Mouse (Mus musculus) retina, postnatal 7 days (tissue): ENCODE results near the gene Ikbip.

Source experiments
- DNase-seq: peaks from one replicate; pipeline ENCODE4 v3.0.0-alpha.2; 2012; ENCODE audit warnings: low read depth, low spot score

Ikbip gene

DNA sequence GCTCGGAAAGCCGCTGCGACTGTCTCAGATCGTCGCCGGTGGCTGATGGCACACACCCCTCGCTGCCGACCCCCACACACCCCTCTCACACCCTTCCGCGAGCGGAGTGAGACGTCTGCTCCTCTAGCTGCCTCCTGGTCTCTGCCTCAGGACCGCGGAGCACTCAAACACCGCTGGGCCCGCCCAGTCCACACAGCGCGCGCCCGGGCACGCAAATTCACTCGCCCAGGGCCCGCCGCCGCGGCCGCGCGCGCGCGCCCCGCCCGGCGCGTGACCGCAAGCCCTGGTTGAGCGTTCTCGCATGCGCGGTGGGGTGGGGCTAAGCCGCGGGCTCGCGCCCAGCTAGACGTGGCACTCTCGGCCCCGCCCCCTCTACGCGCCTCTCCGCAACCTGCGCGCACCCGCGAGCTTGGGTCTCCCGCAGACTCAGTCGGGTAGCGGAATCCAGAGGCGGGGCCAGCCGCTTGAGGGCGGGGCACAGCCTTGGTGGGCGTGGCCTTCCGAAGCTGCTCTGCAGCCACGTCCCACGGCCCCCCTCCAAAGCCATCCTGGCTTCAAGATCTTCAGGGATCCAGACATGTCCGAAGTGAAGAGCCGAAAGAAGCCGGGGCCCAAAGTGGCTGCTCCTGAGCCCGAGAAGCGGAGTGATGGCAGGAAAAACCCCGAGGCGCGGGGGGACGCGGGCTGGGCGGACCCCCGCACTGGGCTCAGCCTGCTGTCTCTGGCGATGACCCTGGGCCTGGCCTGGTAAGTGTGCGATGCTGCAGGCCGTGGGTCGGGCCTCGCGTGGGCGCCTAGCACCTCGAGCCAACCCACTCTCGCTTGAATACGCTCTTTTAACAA is at the start of gene Ikbip, which contains the start of gene Apaf1:
Gene Ikbip, plus strand, starts transcription at position 391 of the 843 bp plus-strand sequence.
Gene Apaf1, minus strand, starts transcription at position 221 of the 843 bp plus-strand sequence.
- peak; percentile 99 for DNase-seq

DNA sequence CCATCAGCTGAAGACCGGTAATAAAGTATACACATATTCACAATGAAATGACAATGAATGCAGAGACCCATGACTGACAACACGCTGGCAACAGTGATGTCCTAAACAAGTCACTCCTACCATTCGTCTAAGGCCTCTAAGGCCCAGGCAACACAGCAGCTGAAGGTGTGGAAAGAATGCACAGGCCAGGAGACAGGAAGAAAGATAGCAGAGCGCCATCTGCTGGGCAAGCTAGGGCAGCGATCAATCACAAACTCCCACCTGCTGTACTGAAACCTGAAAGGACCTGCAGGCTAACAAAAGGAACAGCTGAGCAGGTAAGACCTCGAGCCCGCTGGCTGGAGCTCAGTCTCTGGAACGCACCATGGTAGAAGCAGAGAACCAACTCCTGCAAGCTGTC is 48.8 kb upstream of the Ikbip start:
- DNase-seq: peak; percentile 55

- no peak for DNase-seq
Measured at GRCm38 (mm10) chr10:91049696-91050095, 33.0 kb upstream of the Ikbip start.

DNA sequence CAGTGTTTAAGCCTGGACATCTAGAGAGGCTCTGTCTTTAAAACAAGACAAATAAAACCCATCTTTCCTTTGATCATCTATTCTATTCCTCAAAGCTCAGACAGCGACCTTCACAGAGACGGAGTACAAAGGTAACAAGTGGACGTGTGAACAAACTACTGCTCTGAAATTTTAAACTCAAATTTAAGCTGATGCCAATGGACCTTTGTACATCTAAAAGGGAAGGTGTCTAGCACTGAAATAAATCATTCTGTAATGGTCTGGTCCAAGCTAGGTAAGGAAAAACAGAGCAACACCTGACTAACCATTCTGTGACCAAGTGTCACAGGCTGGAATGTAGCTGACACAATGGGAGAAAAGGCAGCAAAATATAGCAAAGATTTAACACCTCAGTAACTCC is 31.6 kb upstream of the Ikbip start:
- DNase-seq: no peak

- DNase-seq: no peak
Measured at GRCm38 (mm10) chr10:91052734-91053133, 30.0 kb upstream of the Ikbip start.

GRCm38 (mm10) chr10:91060742-91061141 is 22.0 kb upstream of the Ikbip start:
- DNase-seq: no peak

GRCm38 (mm10) chr10:91062355-91062754 is 20.4 kb upstream of the Ikbip start:
- DNase-seq: no peak

GRCm38 (mm10) chr10:91071768-91072167 is 11.0 kb upstream of the Ikbip start:
- DNase-seq: no peak

DNA sequence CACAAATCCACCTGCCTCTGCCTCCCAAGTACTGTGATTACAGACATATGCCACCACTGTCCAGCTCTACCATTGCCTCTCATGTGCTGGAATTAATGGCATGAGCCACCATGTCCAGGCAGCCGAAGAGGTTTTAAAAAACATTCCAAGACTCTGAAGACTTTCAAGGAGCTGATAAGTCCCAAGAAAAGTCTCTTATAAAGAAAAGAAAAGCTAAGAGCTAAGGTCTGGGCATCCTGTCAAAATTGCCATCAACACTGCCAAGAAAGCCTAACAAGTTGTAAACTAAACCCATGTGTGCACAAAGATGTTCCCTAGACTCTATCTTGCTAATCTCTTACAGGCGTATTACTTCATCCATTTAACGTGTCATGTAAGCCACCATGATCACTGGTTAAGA is 9.4 kb upstream of the Ikbip start:
- no peak for DNase-seq

DNA sequence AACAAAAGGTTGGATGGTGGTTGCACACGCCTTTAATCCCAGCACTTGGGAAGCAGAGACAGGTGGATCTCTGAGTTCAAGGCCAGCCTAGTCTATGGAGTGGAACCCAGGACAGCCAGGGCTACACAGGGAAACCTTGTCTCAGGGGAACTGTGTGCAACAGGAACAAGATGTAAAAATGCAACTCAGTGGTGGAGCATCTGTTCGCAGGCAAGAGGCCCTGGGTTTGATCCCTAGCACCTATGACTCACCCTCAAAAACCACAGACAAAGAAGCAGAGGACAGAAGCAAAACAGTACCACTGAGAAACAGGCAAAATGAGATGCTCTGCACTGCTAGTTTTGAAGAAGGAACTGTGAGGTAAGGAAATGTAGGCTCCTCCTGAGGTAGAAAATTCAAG is 6.1 kb upstream of the Ikbip start:
- DNase-seq: no peak

DNA sequence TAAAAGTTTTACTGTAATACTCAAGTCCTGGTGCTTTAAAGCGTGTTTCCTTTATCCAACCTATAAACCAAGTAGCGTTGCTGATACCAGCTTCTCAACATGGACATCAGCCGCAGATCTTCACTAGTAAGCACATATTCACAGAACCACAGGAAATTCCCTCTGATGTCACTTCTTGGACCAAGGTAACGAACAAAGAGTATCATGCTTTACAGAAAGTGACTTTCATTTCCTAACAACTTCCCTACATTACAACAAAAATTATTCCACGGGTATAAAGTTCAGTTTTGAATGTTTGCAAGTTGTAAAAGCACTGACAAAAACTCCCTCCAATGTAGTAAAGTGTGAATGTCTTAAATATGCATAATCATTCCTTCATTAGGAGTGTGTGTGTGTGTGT is 2.2 kb upstream of the Ikbip start:
- no peak for DNase-seq

GRCm38 (mm10) chr10:91081959-91082507 is 707 bp upstream of the Ikbip start:
- no peak for DNase-seq

DNA sequence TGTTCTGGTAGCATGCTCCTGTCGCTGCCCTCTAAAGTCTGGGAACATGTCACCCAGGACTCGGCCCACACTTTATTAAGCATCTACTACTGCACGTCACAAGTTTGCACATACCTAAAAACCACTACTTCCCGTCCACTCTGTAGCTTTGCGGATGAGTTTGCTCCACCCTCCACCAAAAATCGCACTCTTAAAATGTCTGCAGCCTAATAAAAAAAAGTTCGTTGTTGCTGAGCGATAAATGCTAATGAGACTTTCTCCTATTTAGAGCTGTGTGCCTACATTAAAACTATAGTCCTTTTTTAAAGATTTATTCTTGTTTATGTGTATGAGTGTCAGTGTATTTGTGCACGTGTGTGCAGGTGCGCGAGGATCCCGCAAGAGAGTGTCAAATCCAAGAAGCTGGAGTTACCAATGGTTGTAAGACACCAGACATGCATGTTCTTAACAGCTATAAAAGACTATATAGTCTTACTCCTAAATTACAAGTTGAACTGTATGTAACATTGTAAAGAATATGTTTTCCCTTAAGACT is 720 bp downstream of the Ikbip start:
- no peak for DNase-seq

DNA sequence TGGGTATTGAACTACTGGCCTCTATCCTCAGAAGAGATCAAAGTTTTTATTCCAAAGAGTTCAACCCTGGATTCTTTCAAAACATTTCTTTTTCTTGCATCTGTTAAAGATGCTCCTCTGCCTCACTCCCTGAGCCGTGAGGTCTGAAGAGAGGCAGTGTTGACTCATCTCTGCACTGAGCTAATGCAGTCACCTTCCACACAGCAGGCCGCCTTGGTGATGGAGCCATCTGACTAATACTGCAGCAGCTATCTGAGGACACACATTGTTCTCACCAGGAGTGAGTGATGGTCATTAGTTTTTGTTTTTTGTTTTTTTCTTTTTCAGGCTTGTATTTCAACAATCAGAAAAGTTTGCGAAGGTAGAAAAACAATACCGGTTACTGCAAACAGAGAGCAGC is 10.1 kb downstream of the Ikbip start:
- no peak for DNase-seq

DNA sequence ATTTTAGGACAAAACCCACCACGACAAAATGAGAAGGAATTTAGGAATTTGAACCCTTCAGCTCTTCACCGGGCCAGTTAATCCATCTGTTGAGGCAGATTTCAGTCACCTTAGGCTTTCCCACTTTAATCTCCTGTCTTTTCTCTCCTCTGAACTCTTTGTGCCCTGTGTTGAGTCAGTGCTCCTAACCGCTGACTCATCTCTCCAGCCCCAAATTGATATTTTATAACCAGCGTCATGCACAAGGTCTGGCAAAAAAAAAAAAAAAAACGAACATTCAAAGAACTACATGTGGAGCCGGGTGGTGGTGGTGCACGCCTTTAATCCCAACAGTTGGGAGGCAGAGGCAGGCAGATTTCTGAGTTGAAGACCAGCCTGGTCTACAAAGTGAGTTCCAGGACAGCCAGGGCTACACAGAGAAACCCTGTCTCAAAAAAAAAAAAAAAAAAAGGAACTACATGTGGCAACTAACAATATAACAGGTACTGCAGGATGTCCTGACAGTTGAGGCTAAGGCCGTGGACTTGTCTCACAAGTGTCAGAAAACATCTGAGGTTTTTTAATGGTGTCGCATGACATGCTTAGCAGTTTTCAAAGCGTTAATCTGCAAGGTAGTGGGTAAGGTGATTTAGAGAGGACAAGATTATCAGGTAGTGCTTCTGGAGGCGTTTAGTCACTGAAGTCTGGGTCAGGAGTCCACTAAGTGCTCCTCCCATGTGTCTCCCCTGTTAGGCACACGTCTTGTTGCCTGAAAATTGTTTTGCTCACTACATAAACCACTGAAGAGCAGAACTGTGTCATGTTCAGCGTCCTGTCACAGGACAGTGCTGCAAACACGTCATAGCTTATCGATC is 11.7 kb downstream of the Ikbip start:
- no peak for DNase-seq

- no peak for DNase-seq
Measured at GRCm38 (mm10) chr10:91098056-91098455, 15.3 kb downstream of the Ikbip start.

DNA sequence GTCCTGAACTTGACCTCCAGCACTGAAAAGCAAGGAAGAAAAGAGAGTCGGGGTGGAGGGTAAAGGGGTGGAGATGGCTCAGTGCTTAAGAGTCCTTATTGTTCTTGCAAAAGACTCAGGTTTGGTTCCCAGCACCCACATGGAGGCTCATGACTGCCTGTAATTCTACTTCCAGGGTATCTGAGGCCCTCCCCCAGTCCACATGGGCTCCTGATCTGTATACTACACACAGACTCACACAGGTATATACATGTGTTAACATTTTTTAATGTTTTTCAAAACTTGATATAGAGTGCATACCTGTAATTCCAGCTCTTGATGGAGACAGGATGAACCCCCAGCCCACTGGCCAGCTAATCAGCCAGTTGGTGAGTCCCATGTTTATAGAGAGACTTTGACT is 17.4 kb downstream of the Ikbip start:
- DNase-seq: no peak

DNA sequence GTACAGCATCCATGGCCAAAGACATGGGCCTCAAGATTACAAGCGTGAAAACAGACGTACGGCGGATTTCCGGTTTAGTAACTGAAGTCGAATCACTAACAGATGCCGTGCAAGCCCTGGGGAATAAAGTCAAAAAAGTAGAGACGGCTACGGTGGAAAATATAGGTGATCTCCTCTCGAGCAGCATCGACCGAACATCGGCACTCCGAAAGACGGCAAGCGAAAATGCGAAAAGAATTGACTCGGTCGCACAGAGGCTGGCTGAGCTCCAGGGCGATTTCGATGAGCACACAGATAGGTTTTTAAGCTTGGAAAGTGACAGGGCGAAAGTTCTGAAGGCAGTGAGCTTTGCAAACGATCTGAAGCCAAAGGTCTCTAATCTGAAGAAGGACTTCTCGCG is 19.2 kb downstream of the Ikbip start:
- DNase-seq: no peak

DNA sequence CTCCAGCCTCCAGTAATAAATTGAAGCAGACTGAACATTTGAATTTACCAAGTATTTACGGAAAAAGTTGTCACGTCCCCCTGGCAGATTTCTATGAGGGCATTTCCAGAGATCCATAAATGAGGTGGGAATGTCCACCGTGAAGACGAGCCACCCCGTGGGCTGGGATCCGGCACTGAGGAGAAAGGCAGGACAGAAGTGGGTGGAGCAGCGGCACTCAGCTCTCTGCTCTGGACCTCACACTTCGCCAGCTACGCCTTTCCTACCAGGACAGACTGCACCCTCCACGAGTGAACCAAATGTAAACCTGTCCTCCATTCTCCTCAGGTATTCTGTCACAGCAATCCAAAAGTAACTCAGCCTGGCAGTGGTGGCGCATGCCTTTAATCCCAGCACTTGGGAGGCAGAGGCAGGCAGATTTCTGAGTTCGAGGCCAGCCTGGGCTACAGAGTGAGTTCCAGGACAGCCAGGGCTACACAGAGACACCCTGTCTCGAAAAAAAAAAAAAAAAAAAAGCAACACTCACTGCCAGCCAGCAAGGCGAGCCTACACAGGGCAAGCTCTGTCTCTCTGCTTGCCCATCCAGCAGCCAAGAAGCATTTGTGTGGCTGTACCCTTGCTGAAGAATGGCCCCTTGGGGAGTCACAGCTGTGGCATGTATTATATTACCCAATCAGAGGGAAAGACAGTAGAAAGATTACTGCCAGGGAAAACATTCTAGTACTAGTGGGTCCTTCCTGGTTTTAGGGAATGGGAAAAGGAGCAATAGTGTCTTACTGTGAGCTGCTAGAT is 20.3 kb downstream of the Ikbip start:
- no peak for DNase-seq

- DNase-seq: no peak
Measured at GRCm38 (mm10) chr10:91105981-91106380, 23.2 kb downstream of the Ikbip start.

DNA sequence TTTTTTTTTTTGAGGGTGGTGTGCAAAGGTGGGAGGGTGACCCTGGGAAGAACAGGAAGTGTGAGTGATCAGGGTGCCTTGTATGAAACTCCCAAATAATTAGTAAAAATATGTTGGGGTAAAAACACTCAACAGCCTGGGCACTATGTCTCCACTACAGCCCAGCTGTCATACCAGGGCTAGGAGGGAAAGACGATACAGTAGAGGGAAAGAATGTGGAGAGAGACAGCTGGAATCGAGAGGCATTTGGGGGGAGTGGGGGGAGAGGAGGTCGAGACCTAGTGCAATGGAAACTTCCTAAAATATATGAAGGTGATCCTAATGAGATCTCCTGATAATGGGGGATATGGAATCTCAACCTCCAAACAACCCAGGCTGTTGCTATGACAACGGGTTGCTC is 27.1 kb downstream of the Ikbip start:
- DNase-seq: no peak
